Mouse (Mus musculus): ENCODE data around the gene Slc16a2. TPM values are rescaled to one million over a fixed set of nuclear protein-coding genes. Genes with fewer than 3 reads are reported as not detected.

The Slc16a2 gene
- polyA plus RNA-seq, 1 experiment from 2014 or later, result 28.9 TPM

DNA sequence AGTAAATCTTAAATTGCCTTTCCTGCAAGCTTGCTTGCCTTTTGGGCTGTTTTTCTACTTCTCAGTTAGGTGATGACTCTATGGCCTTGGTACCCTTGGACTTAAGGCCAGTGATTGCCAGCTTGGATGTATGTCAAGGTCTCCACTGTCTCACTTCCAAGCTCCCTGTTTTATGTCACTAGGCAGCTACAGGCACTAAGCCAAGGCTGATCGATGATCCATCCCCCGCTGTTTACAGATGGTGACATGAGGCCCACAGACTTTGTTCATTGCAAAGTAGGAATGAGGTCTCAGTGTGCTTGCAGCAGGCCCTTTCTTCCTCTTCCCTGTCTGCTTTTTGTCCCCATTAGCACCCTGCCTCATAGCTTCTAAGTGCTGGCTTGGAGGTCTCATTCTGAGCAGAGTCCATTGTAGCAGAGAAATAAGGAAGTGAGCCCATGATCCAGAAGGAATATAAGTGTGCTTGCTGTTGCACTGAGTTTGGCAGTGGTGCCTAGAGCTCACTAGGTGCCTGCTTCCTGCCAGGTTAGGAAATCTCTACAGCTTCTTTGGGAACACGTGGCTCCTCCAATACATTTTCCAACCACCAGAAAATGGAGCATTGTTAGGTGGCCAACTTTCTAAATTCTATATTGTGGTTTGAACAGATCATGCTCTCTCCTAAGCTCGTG lies 89.6 kb downstream of the Slc16a2 start:
- no peak for ATAC-seq (replicated peaks)
- H3K9me3 ChIP-seq, result no peaks in the 10 kb centered on the region
- no peaks in the 10 kb centered on the region for H3K36me3 ChIP-seq
- no peak overlapping the region for H3K27ac ChIP-seq (replicated peaks)
- H3K9ac ChIP-seq (replicated peaks), result no peak overlapping the region
- no peak overlapping the region for H3K4me2 ChIP-seq (replicated peaks)
- peaks cover 12% of the 10 kb centered on the region; the same call in 1 of the 2 replicates for H3K27me3 ChIP-seq
- H3K4me1 ChIP-seq, result no peaks in the 10 kb centered on the region
- H3K4me3 ChIP-seq, result no peak overlapping the region
- WGBS, result 66% methylated on average over 4 of the region's 4 CpGs

- H3K9ac ChIP-seq (replicated peaks), result no peak overlapping the region
- H3K27ac ChIP-seq (replicated peaks), result no peak overlapping the region
- H3K9me3 ChIP-seq, result no peaks in the 10 kb centered on the region
- no peak for ATAC-seq (replicated peaks)
- no peaks in the 10 kb centered on the region for H3K36me3 ChIP-seq
- no peak overlapping the region for H3K4me2 ChIP-seq (replicated peaks)
- no peaks in the 10 kb centered on the region for H3K4me1 ChIP-seq
- WGBS, result 91% methylated on average over 2 of the region's 2 CpGs
- H3K4me3 ChIP-seq, result no peak overlapping the region
- H3K27me3 ChIP-seq, result peaks cover 14% of the 10 kb centered on the region; the same call in 1 of the 2 replicates
These were observed 99.3 kb downstream of the Slc16a2 start for GRCm38 (mm10) chrX:103722437-103722836.

- Histone ChIP-seq H3K27me3 (peaks cover 9% of the 10 kb centered on the region), H3K4me2 (replicated peaks) (no peak overlapping the region), H3K27ac (replicated peaks) (no peak overlapping the region), H3K36me3 (no peaks in the 10 kb centered on the region), H3K9me3 (no peaks in the 10 kb centered on the region), H3K9ac (replicated peaks) (no peak overlapping the region), H3K4me1 (no peaks in the 10 kb centered on the region), H3K4me3 (no peak overlapping the region)
- WGBS, result 30% methylated on average over 12 of the region's 12 CpGs
- no peak for ATAC-seq (replicated peaks)
These were observed 102.1 kb downstream of the Slc16a2 start for GRCm38 (mm10) chrX:103719618-103720185.

DNA sequence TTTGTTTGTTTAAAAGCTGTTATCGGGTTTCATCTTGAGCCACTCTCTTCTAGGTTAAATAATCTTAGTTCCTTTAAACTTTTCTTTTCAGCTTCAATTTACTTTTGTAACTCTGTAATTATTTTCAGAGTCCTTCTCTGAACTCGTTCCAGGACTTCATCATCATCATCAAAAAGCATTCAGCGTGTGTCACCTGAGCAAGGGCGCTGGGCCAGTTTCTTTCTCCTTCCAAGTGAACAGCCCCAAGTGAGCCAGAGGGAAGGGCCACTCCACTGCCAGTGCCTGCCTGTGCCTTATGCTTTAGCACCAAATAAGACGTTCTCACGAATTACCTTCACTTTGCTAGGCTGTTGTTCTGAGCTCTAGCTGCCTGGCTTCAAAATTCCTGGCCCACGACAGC lies 108.9 kb downstream of the Slc16a2 start:
- H3K27me3 ChIP-seq, result peaks cover 8% of the 10 kb centered on the region
- 43% methylated on average over 7 of the region's 7 CpGs for WGBS

DNA sequence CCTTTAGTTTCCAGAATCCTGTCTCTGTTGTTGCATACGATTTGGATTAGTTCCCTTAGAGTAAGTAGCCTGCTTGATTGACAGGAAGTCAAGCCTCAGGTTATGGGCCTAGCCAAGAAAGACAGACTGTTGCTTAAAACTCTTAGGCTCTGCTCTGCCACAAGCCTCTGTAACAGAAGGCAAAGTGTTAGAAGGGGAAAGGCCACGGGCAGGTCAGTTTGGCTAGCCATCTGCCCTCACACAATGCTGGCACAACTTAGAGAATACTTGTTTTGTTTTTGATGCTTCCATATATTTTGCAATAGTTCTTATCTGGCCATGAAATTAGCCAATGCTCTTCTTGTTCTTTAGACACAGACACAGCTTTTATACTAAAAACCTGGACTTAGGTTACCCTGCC lies 112.1 kb downstream of the Slc16a2 start:
- ATAC-seq (replicated peaks), result no peak
- Histone ChIP-seq H3K4me1 (no peaks in the 10 kb centered on the region), H3K4me3 (no peak overlapping the region), H3K36me3 (no peaks in the 10 kb centered on the region), H3K27ac (replicated peaks) (no peak overlapping the region), H3K9ac (replicated peaks) (no peak overlapping the region), H3K4me2 (replicated peaks) (no peak overlapping the region), H3K9me3 (no peaks in the 10 kb centered on the region), H3K27me3 (peaks cover 11% of the 10 kb centered on the region; the same call in 1 of the 2 replicates)
- WGBS, result 51% methylated on average over 2 of the region's 2 CpGs

More for the DNA sequence above, 108.9 kb downstream of the Slc16a2 start:
- Histone ChIP-seq H3K27ac (replicated peaks) (no peak overlapping the region), H3K9ac (replicated peaks) (no peak overlapping the region), H3K9me3 (no peaks in the 10 kb centered on the region), H3K4me1 (no peaks in the 10 kb centered on the region), H3K36me3 (no peaks in the 10 kb centered on the region), H3K4me2 (replicated peaks) (no peak overlapping the region), H3K4me3 (no peak overlapping the region)
- ATAC-seq (replicated peaks), result no peak

DNA sequence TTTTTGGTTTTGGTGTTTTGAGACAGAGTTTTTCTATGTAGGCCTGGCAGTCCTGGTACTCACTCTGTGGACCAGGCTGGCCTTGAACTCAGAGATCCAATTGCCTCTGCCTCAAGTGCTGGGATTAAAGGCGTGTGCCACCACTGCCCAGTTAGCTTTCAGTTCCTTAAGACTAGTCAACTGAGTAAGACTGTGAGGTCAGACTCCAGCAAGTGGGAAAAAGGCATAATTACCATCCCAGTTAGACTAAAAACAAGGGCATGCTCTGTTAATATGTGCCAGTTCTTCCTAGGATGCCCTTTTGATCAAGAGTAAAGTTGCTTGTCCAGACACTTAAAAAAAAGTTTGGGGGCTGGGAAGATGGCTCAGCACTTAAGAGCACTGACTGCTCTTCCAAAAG lies 113.2 kb downstream of the Slc16a2 start:
- Histone ChIP-seq H3K9me3 (no peaks in the 10 kb centered on the region), H3K27me3 (peaks cover 8% of the 10 kb centered on the region; the same call in 1 of the 2 replicates), H3K9ac (replicated peaks) (no peak overlapping the region), H3K4me1 (0 out of 2 replicates have a peak, but pooled peaks cover 7% of the 10 kb centered on the region), H3K4me3 (no peak overlapping the region), H3K27ac (replicated peaks) (no peak overlapping the region), H3K4me2 (replicated peaks) (no peak overlapping the region), H3K36me3 (no peaks in the 10 kb centered on the region)
- ATAC-seq (replicated peaks), result no peak
- WGBS, result 77% methylated on average over 1 of the region's 1 CpGs

- Histone ChIP-seq H3K4me2 (replicated peaks) (no peak overlapping the region), H3K27me3 (peaks cover 4% of the 10 kb centered on the region), H3K9ac (replicated peaks) (no peak overlapping the region), H3K4me3 (no peak overlapping the region), H3K36me3 (no peaks in the 10 kb centered on the region), H3K4me1 (0 out of 2 replicates have a peak, but pooled peaks cover 7% of the 10 kb centered on the region), H3K9me3 (no peaks in the 10 kb centered on the region), H3K27ac (replicated peaks) (no peak overlapping the region)
- WGBS, result 93% methylated on average over 4 of the region's 4 CpGs
- ATAC-seq (replicated peaks), result no peak
These were observed 117.2 kb downstream of the Slc16a2 start for GRCm38 (mm10) chrX:103704611-103705010.

GRCm38 (mm10) chrX:103704024-103704423 lies 117.8 kb downstream of the Slc16a2 start:
- Histone ChIP-seq H3K4me3 (no peak overlapping the region), H3K27ac (replicated peaks) (no peak overlapping the region), H3K4me1 (0 out of 2 replicates have a peak, but pooled peaks cover 7% of the 10 kb centered on the region), H3K27me3 (peaks cover 6% of the 10 kb centered on the region), H3K4me2 (replicated peaks) (no peak overlapping the region), H3K9me3 (no peaks in the 10 kb centered on the region), H3K36me3 (no peaks in the 10 kb centered on the region), H3K9ac (replicated peaks) (no peak overlapping the region)
- 25% methylated on average over 4 of the region's 4 CpGs for WGBS
- ATAC-seq (replicated peaks), result peak; percentile 67; the same call in 1 of the 2 replicates

GRCm38 (mm10) chrX:103697796-103698195 lies 124.0 kb downstream of the Slc16a2 start:
- Histone ChIP-seq H3K27ac (replicated peaks) (peak overlapping the region; percentile 31; the same call in 1 of the 2 replicates), H3K36me3 (no peaks in the 10 kb centered on the region), H3K4me1 (peaks cover 10% of the 10 kb centered on the region; the same call in 1 of the 2 replicates), H3K27me3 (peaks cover 38% of the 10 kb centered on the region), H3K9ac (replicated peaks) (no peak overlapping the region), H3K9me3 (no peaks in the 10 kb centered on the region), H3K4me3 (no peak overlapping the region), H3K4me2 (replicated peaks) (no peak overlapping the region)
- WGBS, result 44% methylated on average over 2 of the region's 2 CpGs
- ATAC-seq (replicated peaks), result no peak

GRCm38 (mm10) chrX:103696081-103696519 lies 125.7 kb downstream of the Slc16a2 start:
- peak overlapping the region; percentile 48 for H3K4me3 ChIP-seq
- 10% methylated on average over 9 of the region's 9 CpGs for WGBS
- no peaks in the 10 kb centered on the region for H3K36me3 ChIP-seq
- H3K4me2 ChIP-seq (replicated peaks), result peak overlapping the region; percentile 83
- H3K27me3 ChIP-seq, result peaks cover 38% of the 10 kb centered on the region
- ATAC-seq (replicated peaks), result peak; percentile 51
- peak overlapping the region; percentile 80 for H3K27ac ChIP-seq (replicated peaks)
- H3K9ac ChIP-seq (replicated peaks), result peak overlapping the region; percentile 30; the same call in 1 of the 2 replicates
- H3K4me1 ChIP-seq, result peaks cover 10% of the 10 kb centered on the region; the same call in 1 of the 2 replicates
- H3K9me3 ChIP-seq, result no peaks in the 10 kb centered on the region

DNA sequence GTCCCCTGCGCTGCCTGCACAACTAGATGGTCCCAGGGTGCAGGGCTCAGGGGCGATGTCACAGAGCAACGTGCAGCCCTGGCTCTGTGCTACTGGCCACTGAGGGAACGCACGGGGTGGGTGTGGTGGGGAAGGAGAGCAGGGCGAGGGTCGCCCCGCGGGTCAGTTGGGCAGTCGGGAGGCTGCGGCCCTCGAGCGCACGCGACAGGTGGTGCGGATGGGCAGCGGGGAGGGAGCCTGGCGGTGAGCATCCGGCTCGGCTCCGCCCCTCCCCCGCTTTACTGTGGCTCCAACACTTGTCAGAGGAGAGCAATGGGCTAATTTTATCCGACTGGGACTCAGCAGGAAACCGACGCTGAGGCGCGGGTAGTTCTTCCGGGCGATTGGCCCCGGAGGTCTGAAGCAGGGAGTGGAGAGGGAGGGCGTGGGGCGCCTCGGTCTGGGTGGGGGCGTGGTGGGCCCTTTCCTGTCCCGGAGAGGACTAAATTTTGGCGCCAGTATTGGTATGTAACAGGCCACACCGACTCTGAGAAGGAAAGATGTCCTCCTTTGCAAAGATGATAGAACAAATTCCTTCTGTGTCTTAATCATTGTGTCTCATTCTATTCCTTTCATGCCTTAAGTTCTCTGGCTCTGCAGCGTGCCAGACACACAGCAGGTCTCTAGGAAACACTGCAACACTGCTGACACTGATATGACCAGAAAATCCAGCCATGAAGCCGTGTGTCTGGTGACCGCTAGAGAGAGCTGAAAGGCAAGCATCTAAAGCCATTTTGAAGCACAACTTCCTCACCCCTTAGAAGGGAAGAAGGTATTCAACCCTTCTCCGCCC lies 126.4 kb downstream of the Slc16a2 start:
- Histone ChIP-seq H3K4me2 (replicated peaks) (peak overlapping the region; percentile 83), H3K9me3 (no peaks in the 10 kb centered on the region), H3K27ac (replicated peaks) (peak overlapping the region; percentile 74), H3K4me1 (peaks cover 10% of the 10 kb centered on the region; the same call in 1 of the 2 replicates), H3K4me3 (peak overlapping the region; percentile 48), H3K36me3 (no peaks in the 10 kb centered on the region), H3K27me3 (peaks cover 38% of the 10 kb centered on the region), H3K9ac (replicated peaks) (peak overlapping the region; percentile 54)
- ATAC-seq (replicated peaks), result peak; percentile 77
- 1% methylated on average over 25 of the region's 41 CpGs for WGBS

- Histone ChIP-seq H3K4me3 (peak overlapping the region; percentile 48), H3K27me3 (peaks cover 38% of the 10 kb centered on the region; the same call in 1 of the 2 replicates), H3K9me3 (no peaks in the 10 kb centered on the region), H3K27ac (replicated peaks) (peak overlapping the region; percentile 74), H3K4me1 (peaks cover 10% of the 10 kb centered on the region; the same call in 1 of the 2 replicates), H3K9ac (replicated peaks) (peak overlapping the region; percentile 54), H3K36me3 (no peaks in the 10 kb centered on the region), H3K4me2 (replicated peaks) (peak overlapping the region; percentile 83)
- 9% methylated on average over 16 of the region's 17 CpGs for WGBS
- peak; percentile 52 for ATAC-seq (replicated peaks)
These were observed 127.0 kb downstream of the Slc16a2 start for GRCm38 (mm10) chrX:103694787-103695164.

Data from forebrain, embryonic 15.5 days (tissue).